Mouse (Mus musculus): ENCODE data around the gene Nwd2. TPM values are rescaled to one million over a fixed set of nuclear protein-coding genes. Genes with fewer than 3 reads are reported as not detected.
A peak's percentile ranks its signal among the peaks of the same experiment; 100 is the strongest.

The Nwd2 gene
- 10 to 100 TPM; 45.5 to 54.6 TPM for total RNA-seq (2021)

- DNase-seq (ENCODE audit: low spot score in 2 of 2), result peak; percentile 65 to 69
- intact Hi-C loops (cut with DNase I), result loop anchor here (2.0 to 10.0 kb wide), 6 partner anchors 24 to 742 kb away; no protein-coding TSS in a partner anchor
Measured at GRCm38 (mm10) chr5:63649070-63649532, at the start of gene Nwd2. Gene Nwd2 (plus strand): TSS chr5:63649102.

GRCm38 (mm10) chr5:63607447-63607846 lies 41.5 kb upstream of the Nwd2 start:
- intact Hi-C loops (cut with DNase I), result no loop called here
- DNase-seq (ENCODE audit: low spot score in 2 of 2), result peak; percentile 42 to 91

- intact Hi-C loops (cut with DNase I), result no loop called here
Measured at GRCm38 (mm10) chr5:63616792-63617668, 31.9 kb upstream of the Nwd2 start.

GRCm38 (mm10) chr5:63624123-63624522 lies 24.8 kb upstream of the Nwd2 start:
- DNase-seq (ENCODE audit: low spot score in 2 of 2), result peak; percentile 69 to 97
- intact Hi-C loops (cut with DNase I), result loop anchor here (1.0 to 10.0 kb wide), 4 partner anchors 25 to 289 kb away; partner anchors contain the start of gene Nwd2

More at GRCm38 (mm10) chr5:63616792-63617668, 31.9 kb upstream of the Nwd2 start:
- no peak for DNase-seq (ENCODE audit: low spot score in 2 of 2)

GRCm38 (mm10) chr5:63627832-63628530 lies 20.9 kb upstream of the Nwd2 start:
- intact Hi-C loops (cut with DNase I), result loop anchor here (10.0 kb wide), 2 partner anchors 233 to 293 kb away; no protein-coding TSS in a partner anchor
- no peak for DNase-seq (ENCODE audit: low spot score in 2 of 2)

- intact Hi-C loops (cut with DNase I), result loop anchor here (10.0 kb wide), 2 partner anchors 234 to 294 kb away; no protein-coding TSS in a partner anchor
- no peak for DNase-seq (ENCODE audit: low spot score in 2 of 2)
Measured at GRCm38 (mm10) chr5:63628531-63628871, 20.4 kb upstream of the Nwd2 start.

- peak; percentile 16 to 76 for DNase-seq (ENCODE audit: low spot score in 2 of 2)
- intact Hi-C loops (cut with DNase I), result no loop called here
Measured at GRCm38 (mm10) chr5:63634636-63635035, 14.3 kb upstream of the Nwd2 start.

GRCm38 (mm10) chr5:63648187-63648586 lies 715 bp upstream of the Nwd2 start:
- DNase-seq (ENCODE audit: low spot score in 2 of 2), result peak; percentile 43 to 87
- intact Hi-C loops (cut with DNase I), result loop anchor here (2.0 to 10.0 kb wide), 6 partner anchors 23 to 741 kb away; no protein-coding TSS in a partner anchor

GRCm38 (mm10) chr5:63649533-63650464 lies 897 bp downstream of the Nwd2 start:
- DNase-seq (ENCODE audit: low spot score in 2 of 2), result peak in 1 of 2 experiments; percentile 29
- intact Hi-C loops (cut with DNase I), result loop anchor here (2.0 to 10.0 kb wide), 6 partner anchors 25 to 743 kb away; no protein-coding TSS in a partner anchor

- peak in 1 of 2 experiments; percentile 54 for DNase-seq (ENCODE audit: low spot score in 2 of 2)
- intact Hi-C loops (cut with DNase I), result loop anchor here (2.0 kb wide), 1 partner anchor 149 kb away; no protein-coding TSS in a partner anchor
Measured at GRCm38 (mm10) chr5:63651813-63652212, 2.9 kb downstream of the Nwd2 start.

- peak in 1 of 2 experiments; percentile 75 for DNase-seq (ENCODE audit: low spot score in 2 of 2)
Measured at GRCm38 (mm10) chr5:63652705-63653104, 3.8 kb downstream of the Nwd2 start.

GRCm38 (mm10) chr5:63666884-63667283 lies 18.0 kb downstream of the Nwd2 start:
- intact Hi-C loops (cut with DNase I), result no loop called here
- DNase-seq (ENCODE audit: low spot score in 2 of 2), result peak in 1 of 2 experiments; percentile 63

More at GRCm38 (mm10) chr5:63652705-63653104, 3.8 kb downstream of the Nwd2 start:
- intact Hi-C loops (cut with DNase I), result loop anchor here (2.0 kb wide), 1 partner anchor 150 kb away; no protein-coding TSS in a partner anchor

- no peak for DNase-seq (ENCODE audit: low spot score in 2 of 2)
- intact Hi-C loops (cut with DNase I), result no loop called here
Measured at GRCm38 (mm10) chr5:63675934-63676333, 27.0 kb downstream of the Nwd2 start.

GRCm38 (mm10) chr5:63689084-63689483 lies 40.2 kb downstream of the Nwd2 start:
- intact Hi-C loops (cut with DNase I), result no loop called here
- DNase-seq (ENCODE audit: low spot score in 2 of 2), result peak in 1 of 2 experiments; percentile 47

- peak in 1 of 2 experiments; percentile 40 for DNase-seq (ENCODE audit: low spot score in 2 of 2)
- intact Hi-C loops (cut with DNase I), result no loop called here
Measured at GRCm38 (mm10) chr5:63696784-63697183, 47.9 kb downstream of the Nwd2 start.

GRCm38 (mm10) chr5:63697196-63697595 lies 48.3 kb downstream of the Nwd2 start:
- intact Hi-C loops (cut with DNase I), result no loop called here
- no peak for DNase-seq (ENCODE audit: low spot score in 2 of 2)

GRCm38 (mm10) chr5:63728955-63729354 lies 80.1 kb downstream of the Nwd2 start:
- intact Hi-C loops (cut with DNase I), result no loop called here
- DNase-seq (ENCODE audit: low spot score in 2 of 2), result no peak

GRCm38 (mm10) chr5:63735521-63735920 lies 86.6 kb downstream of the Nwd2 start:
- DNase-seq (ENCODE audit: low spot score in 2 of 2), result no peak
- intact Hi-C loops (cut with DNase I), result no loop called here

- intact Hi-C loops (cut with DNase I), result no loop called here
- no peak for DNase-seq (ENCODE audit: low spot score in 2 of 2)
Measured at GRCm38 (mm10) chr5:63743426-63743825, 94.5 kb downstream of the Nwd2 start.

Data from left cerebral cortex, postnatal 25 days (tissue).